Mouse (Mus musculus): ENCODE data around the gene Fam170b. TPM values are rescaled to one million over a fixed set of nuclear protein-coding genes. Genes with fewer than 3 reads are reported as not detected.

The Fam170b gene
- total RNA-seq, 2 experiments from 2014 or later: not detected

DNA sequence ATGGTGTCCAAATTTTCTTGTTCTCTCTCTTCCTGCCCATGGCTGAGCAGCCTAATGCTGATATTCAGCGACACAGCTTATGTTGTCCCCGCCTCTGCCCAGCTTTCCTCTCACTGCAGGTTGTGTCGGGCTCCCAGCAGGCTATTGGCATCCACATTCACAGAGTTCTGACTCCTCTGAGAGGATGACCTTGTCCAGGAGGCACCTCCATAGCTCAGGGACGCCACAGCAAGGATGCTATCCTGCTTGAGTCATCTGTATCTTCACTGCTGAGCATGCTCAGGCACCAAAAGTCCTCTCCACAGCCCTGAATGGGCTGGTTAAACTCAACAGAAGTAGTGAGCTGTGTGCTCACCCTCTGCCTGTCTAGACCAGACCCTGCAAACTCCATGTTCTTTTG lies 18.8 kb upstream of the Fam170b start:
- no peak for DNase-seq
- intact Hi-C loops (cut with DNase I): no loop called here

DNA sequence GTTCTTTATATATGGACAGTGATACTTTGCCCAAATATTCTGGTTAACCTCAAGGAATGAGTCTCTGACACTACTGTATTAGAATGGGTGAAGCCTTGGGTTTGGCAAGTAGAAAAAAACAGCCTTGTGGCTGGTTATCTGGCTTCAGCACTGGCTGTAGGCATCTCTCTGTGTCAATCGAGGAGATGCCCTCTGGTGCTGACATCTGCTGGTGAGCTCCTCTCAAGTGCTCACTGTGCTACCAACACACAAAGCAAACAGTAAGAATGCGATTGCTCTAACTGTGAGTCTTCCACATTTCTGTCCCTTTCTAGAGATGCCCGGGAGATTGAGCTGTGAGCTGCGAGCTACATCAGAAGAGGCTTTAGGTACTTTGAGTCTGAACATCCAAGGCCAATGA lies 17.2 kb upstream of the Fam170b start:
- Histone ChIP-seq H3K4me3 (no peak overlapping the region), H3K27ac (no peak overlapping the region)
- DNase-seq: no peak
- intact Hi-C loops (cut with DNase I): no loop called here
- peak; percentile 9; the same call in 1 of the 2 replicates for TF ChIP-seq CTCF (IDR thresholded peaks at IDR 0.05)

More for the DNA sequence above, 18.8 kb upstream of the Fam170b start:
- no peak for TF ChIP-seq CTCF (IDR thresholded peaks at IDR 0.05)
- H3K27ac ChIP-seq: no peak overlapping the region
- no peak overlapping the region for H3K4me3 ChIP-seq

DNA sequence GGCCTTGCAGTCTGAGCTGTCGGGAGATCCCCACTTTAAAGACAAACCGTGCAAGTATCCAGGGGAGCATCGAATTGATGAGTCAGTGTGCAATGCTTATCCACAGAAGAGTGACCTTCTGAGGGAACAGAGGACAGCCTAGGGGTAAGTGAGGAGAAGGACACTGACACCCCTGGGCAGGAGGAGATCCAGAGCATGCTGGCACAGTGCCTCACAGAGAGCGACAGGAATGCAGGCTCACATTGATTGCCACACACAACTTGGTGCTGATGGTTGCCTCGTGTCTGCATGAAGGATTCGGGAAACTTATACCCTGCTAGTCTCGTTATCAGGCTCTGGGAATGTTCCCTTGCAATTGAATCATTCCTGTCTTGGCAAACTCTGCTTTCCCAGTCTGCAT lies 16.5 kb upstream of the Fam170b start:
- intact Hi-C loops (cut with DNase I): no loop called here
- Histone ChIP-seq H3K4me3 (no peak overlapping the region), H3K27ac (no peak overlapping the region)
- TF ChIP-seq CTCF (IDR thresholded peaks at IDR 0.05): no peak
- peak; percentile 55 for DNase-seq

- Histone ChIP-seq H3K27ac (no peak overlapping the region), H3K4me3 (no peak overlapping the region)
- DNase-seq: no peak
- no peak for TF ChIP-seq CTCF (IDR thresholded peaks at IDR 0.05)
- intact Hi-C loops (cut with DNase I): no loop called here
These were observed 14.5 kb upstream of the Fam170b start for GRCm38 (mm10) chr14:32819297-32819696.

- Histone ChIP-seq H3K27ac (no peak overlapping the region), H3K4me3 (no peak overlapping the region)
- intact Hi-C loops (cut with DNase I): no loop called here
- TF ChIP-seq CTCF (IDR thresholded peaks at IDR 0.05): no peak
- no peak for DNase-seq
These were observed 10.9 kb upstream of the Fam170b start for GRCm38 (mm10) chr14:32822812-32823211.

DNA sequence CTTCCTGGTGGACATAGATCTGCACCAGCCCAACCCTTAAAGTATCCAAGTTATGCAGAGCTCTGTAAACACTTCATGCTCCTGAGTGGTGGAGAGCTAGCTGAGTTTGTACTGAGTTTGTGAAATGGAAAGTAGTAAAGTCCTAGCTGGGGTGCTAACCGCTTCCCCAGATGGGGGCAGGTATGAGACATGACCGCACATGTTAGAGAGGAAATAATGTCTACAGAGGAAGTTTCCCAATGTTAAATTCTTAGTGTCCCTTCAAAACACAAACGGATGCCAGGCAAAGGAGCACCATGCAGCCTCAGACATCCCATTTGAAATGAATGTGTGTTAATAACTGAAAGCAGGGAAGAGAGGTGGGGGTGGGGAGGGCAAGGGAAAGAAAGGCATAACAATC lies 9.9 kb upstream of the Fam170b start:
- no peak overlapping the region for H3K27ac ChIP-seq
- intact Hi-C loops (cut with DNase I): no loop called here
- no peak for DNase-seq
- no peak for TF ChIP-seq CTCF (IDR thresholded peaks at IDR 0.05)
- H3K4me3 ChIP-seq: no peak overlapping the region

DNA sequence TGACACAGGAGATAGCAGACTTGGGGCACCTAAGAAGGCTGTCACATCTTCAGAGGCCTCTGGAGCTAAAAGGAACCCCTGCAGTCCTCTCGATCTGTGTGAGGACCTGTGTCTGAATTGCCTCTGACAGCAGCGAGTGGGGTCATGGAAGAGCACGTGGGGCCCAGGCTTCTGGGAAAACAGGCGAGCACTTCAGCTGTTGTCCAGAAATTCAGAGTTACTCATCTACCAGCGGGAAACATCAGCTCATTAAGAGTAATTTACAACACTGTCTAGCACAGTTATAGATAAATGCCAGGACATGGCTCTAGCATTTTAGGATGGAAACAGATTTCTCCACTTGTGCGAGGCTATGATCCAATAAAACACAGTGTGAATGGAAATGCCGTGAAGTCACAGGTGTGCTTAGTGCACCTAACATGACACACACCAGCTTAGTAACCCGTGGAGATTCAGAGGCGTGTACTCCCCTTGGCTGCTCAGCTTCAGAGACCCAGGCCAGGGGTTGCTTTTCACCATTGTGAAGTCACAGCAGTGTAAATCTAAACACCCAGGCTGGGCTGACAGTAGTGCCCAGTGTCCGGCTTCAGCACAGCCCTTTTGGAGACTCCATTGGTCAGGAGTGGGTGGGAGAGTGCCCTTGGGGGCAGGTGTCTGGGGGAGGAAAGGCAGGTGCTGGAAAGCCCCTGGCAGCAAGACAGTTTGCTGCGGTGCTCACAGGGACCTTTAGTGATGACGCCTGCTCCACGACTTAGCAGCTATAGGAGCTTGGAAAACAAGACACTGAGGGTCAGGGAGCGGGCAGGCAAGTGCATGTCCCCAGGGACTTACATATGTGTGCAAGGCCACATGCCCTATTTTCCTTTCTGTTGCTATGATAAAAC lies 9.3 kb upstream of the Fam170b start:
- H3K4me3 ChIP-seq: no peak overlapping the region
- no peak overlapping the region for H3K27ac ChIP-seq
- intact Hi-C loops (cut with DNase I): no loop called here
- no peak for DNase-seq
- TF ChIP-seq CTCF (IDR thresholded peaks at IDR 0.05): no peak

DNA sequence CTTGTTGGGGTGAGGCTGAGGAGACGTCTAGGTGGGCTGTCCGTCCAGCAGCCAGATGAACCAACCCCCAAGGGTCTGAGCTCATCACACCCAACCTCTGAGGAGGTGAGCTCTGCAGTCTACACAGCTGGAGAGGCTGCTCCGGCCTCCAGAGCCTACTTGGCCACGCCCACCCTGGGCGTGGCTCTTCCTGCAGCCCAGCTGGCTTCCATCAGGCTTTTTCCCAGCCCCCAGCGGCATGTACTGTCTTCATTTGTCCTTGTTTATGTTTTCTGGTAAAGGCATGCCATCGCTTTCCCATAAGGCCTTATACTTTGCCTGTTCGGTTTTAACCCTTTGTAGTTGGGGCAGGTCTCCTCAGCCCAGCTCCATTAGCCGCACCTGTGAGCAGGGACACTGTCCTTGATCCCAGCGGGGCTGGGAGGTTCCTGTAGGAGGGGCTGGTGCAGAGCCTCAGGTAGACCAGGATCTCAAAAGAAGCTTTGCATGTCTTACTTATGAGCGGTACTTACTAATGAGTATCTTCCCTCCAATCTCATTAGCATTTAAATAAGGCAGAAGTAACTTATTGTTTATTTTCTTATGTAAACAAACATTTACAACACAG lies 8.2 kb upstream of the Fam170b start:
- TF ChIP-seq CTCF (IDR thresholded peaks at IDR 0.05): no peak
- Histone ChIP-seq H3K4me3 (no peak overlapping the region), H3K27ac (no peak overlapping the region)
- intact Hi-C loops (cut with DNase I): no loop called here
- DNase-seq: peak; percentile 61

GRCm38 (mm10) chr14:32827165-32827564 lies 6.6 kb upstream of the Fam170b start:
- DNase-seq: peak; percentile 77
- intact Hi-C loops (cut with DNase I): no loop called here
- TF ChIP-seq CTCF (IDR thresholded peaks at IDR 0.05): no peak
- Histone ChIP-seq H3K4me3 (no peak overlapping the region), H3K27ac (peak overlapping the region; percentile 67; the same call in 1 of the 2 replicates)

DNA sequence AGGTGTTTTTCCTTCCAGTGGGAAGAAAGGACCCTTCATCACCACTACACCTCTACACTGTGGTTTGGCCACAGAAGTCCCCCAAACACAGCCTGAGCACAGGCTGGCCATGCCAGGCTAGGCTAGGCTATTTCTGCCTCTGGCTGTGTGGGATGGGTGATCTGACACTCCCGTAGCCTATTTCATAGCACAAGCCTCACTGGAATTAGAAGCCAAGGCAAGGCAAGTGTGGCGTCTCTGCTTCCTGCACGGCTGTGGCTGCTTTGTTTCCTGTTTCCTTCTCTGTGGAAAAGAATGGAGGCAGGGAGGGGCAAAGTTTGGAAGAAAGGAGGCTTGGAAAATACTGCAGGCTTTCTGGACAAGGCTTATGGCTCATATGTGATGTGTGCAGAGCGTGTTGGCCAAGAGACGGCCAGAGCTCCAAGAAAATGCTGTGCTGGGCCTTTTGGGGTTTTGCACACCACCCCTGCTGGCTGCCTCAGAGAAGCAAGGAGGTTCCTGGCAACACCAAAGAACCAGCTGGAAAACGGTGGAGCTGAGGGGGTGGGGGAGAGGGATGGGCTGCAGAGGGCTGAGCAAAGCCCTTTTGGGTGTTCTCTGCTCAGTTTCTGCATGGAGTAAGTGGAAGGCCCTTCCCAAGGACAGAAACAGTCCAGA lies 5.6 kb upstream of the Fam170b start:
- DNase-seq: peak; percentile 74
- Histone ChIP-seq H3K27ac (peak overlapping the region; percentile 67), H3K4me3 (0 out of 2 replicates have a peak overlapping the region, but pooled peaks have one; percentile 1)
- TF ChIP-seq CTCF (IDR thresholded peaks at IDR 0.05): no peak
- intact Hi-C loops (cut with DNase I): no loop called here

GRCm38 (mm10) chr14:32835181-32835580 lies 1.4 kb downstream of the Fam170b start:
- intact Hi-C loops (cut with DNase I): no loop called here
- DNase-seq: no peak
- TF ChIP-seq CTCF (IDR thresholded peaks at IDR 0.05): no peak
- H3K27ac ChIP-seq: no peak overlapping the region
- H3K4me3 ChIP-seq: no peak overlapping the region

DNA sequence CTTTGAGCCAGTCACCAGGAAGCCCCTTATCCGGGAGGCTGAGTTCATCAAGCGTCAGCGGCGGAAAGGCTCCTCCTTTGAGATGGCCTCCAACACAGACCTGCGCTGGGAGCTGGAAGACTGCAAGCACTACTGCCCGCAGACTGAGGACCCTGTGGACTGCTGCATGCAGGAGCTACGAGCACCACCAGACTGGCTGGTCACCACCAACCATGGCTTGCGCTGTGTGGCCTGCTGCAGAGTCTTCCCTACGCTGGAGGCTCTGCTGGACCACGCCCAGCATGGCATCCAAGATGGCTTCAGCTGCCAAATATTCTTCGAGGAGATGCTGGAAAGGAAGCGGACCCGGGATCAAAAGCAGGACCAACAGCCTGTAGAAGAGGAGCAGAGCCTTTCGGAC lies 1.8 kb downstream of the Fam170b start:
- no peak for DNase-seq
- no peak for TF ChIP-seq CTCF (IDR thresholded peaks at IDR 0.05)
- intact Hi-C loops (cut with DNase I): no loop called here
- no peak overlapping the region for H3K27ac ChIP-seq
- no peak overlapping the region for H3K4me3 ChIP-seq

DNA sequence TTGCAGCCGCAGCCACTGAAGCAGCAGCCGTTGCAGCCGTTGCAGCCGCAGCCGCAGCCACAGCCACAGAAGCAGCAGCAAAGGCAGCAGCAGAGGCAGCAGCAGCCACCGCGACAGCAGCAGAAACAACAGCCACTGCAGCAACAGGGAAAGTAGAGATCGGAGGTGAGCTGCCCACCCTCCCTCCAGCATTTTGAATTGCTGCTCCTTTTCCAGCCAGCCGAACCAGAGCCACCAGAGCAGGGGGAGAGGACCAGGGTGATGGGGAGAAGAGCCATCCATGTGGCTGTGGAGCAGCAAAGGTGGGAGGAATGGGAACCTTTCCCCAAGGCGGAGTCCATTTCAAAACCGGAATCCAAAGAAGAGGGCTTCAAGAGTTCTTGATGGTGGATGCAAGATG lies 2.4 kb downstream of the Fam170b start:
- intact Hi-C loops (cut with DNase I): no loop called here
- H3K4me3 ChIP-seq: no peak overlapping the region
- TF ChIP-seq CTCF (IDR thresholded peaks at IDR 0.05): no peak
- no peak for DNase-seq
- H3K27ac ChIP-seq: no peak overlapping the region
